Mouse (Mus musculus) brain, embryonic 14.5 days (tissue): Measurements from ENCODE around the gene Nebl.

ENCODE experiments used
- CTCF ChIP-seq: fragments of 200-500 bp; IDR thresholded peaks from 2 replicates; pipeline ENCODE4 v1.5.1; 2012; ENCODE audit warnings: inconsistent platforms, mild to moderate bottlenecking, moderate library complexity, borderline replicate concordance; ENCODE audit not compliant: insufficient read depth, insufficient read length; ENCODE audit errors: extremely low read depth
- POLR2A ChIP-seq: fragments of 200-500 bp; IDR thresholded peaks from 2 replicates; pipeline ENCODE4 v1.6.1; 2012; ENCODE audit warnings: mild to moderate bottlenecking, inconsistent platforms, borderline replicate concordance; ENCODE audit not compliant: poor library complexity, insufficient read depth, insufficient read length, severe bottlenecking; ENCODE audit errors: extremely low read depth

- no peak for TF ChIP-seq CTCF
- no peak for TF ChIP-seq POLR2A
Observed at GRCm38 (mm10) chr2:17718281-17718680, 13.0 kb downstream of the Nebl start.
